Mouse (Mus musculus) heart, postnatal 0 days (tissue): Measurements from ENCODE around the gene Lama5. TPM values are rescaled to one million over a fixed set of nuclear protein-coding genes. Genes with fewer than 3 reads are reported as not detected.
"Not testable (repeated sequence)": the region's sequence is repeated elsewhere in the genome, so short reads cannot be mapped to it uniquely, and the experiment has no call there.

Source experiments
- ATAC-seq: fragments of 200-750 bp; cut with Nextera tagmentation; 2 replicates; pipeline ENCODE4 v1.8.0; 2017; ENCODE audit warnings: low read depth, moderate number of reproducible peaks, moderate library complexity; ENCODE audit not compliant: insufficient read depth
- DNase-seq: peaks from one replicate; pipeline ENCODE4 v3.0.0-alpha.2; 2016; ENCODE audit warnings: low spot score
- H3K27ac ChIP-seq: fragments of 300-500 bp; sonication (generic); 2 replicates; pipeline ENCODE4 v1.5.1; 2014; ENCODE audit warnings: low read depth, mild to moderate bottlenecking
- H3K27me3 ChIP-seq: fragments of 300-500 bp; sonication (generic); 2 replicates; pipeline ENCODE4 v1.6.1; 2014; ENCODE audit warnings: low read length, mixed read lengths; ENCODE audit not compliant: control insufficient read depth, insufficient read depth
- H3K36me3 ChIP-seq: fragments of 300-500 bp; sonication (generic); replicated peaks from 2 replicates; pipeline ENCODE4 v1.6.1; 2014; ENCODE audit warnings: low read length, mixed read lengths; ENCODE audit not compliant: control insufficient read depth, insufficient read depth
- H3K4me1 ChIP-seq: fragments of 300-500 bp; sonication (generic); 2 replicates; pipeline ENCODE4 v1.6.1; 2014; ENCODE audit warnings: antibody characterized with exemption; ENCODE audit not compliant: control insufficient read depth, insufficient read depth
- H3K4me2 ChIP-seq: fragments of 300-500 bp; sonication (generic); 2 replicates; pipeline ENCODE4 v1.6.1; 2014; ENCODE audit warnings: low read depth, mild to moderate bottlenecking, low read length, moderate library complexity
- H3K4me3 ChIP-seq: fragments of 300-500 bp; sonication (generic); 2 replicates; pipeline ENCODE4 v1.5.1; 2014; ENCODE audit warnings: low read depth, low read length
- H3K9ac ChIP-seq: fragments of 300-500 bp; sonication (generic); replicated peaks from 2 replicates; pipeline ENCODE4 v1.6.1; 2014; ENCODE audit warnings: low read depth, low read length, mixed read lengths
- H3K9me3 ChIP-seq: fragments of 300-500 bp; sonication (generic); replicated peaks from 2 replicates; pipeline ENCODE4 v1.6.1; 2016; ENCODE audit warnings: low read length; ENCODE audit not compliant: control insufficient read depth
- CTCF ChIP-seq: IDR thresholded peaks from 2 replicates; pipeline ENCODE4 v1.5.1; 2016; ENCODE audit warnings: antibody characterized with exemption, control low read depth, low read depth
- EP300 ChIP-seq: IDR thresholded peaks from 2 replicates; pipeline ENCODE4 v1.6.1; 2016; ENCODE audit warnings: antibody characterized with exemption, low read depth
- WGBS: fragments of 180-500 bp; shearing (Covaris S2); extraction: QIAGEN DNeasy Blood & Tissue Kit; methylation state at CpG from one replicate; pipeline ENCODE4 v1.1.7; 2014; 5-methylcytosine and 5-hydroxymethylcytosine counted together
- polyA plus RNA-seq: library from polyadenylated mRNA; unstranded; fragments of >200 nt; fragmentation: Nextera tagmentation; extraction: Ambion mirVana; gene quantifications from 2 replicates; pipeline ENCODE4 v1.2.1, GENCODE M21; 2015
- total RNA-seq: library from RNA; depleted of rRNA; stranded (reverse); fragments of >200 nt; gene quantifications from 2 replicates; pipeline ENCODE4 v1.2.3, GENCODE M21; 2014; ENCODE audit warnings: low replicate concordance

The Lama5 gene
- total and polyA plus RNA-seq, 2 experiments from 2014 or later, result 16.9 to 95.7 TPM

DNA sequence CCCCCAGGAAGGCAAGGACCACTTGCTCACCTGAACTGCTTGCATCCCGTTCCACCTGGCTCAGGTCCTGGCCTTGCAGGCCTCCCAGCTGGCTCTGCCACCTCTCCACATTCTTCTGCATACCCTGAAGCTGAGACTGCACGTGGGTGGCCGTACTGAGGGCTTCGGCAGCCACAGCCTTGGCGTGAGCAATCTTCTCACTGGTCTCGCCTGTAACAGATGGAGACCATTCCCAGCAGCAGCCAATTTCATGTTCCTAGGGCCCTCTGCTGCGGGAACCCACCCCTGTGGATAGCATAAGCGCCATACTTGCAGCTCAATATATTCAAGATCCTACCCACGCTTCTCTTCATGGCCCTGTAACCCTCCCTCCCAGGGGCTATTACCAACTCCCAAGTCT lies 44.1 kb downstream of the Lama5 start:
- H3K4me2 ChIP-seq, result no peak overlapping the region
- H3K36me3 ChIP-seq, result peaks cover 56% of the 10 kb centered on the region
- ATAC-seq (no peak), DNase-seq (no peak)
- H3K4me1 ChIP-seq, result no peaks in the 10 kb centered on the region
- TF ChIP-seq EP300 (no peak), CTCF (no peak)
- no peaks in the 10 kb centered on the region for H3K9me3 ChIP-seq
- 77% methylated on average over 9 of the region's 9 CpGs for WGBS
- no peak overlapping the region for H3K9ac ChIP-seq
- no peak overlapping the region for H3K4me3 ChIP-seq
- H3K27ac ChIP-seq, result no peak overlapping the region
- H3K27me3 ChIP-seq, result no peaks in the 10 kb centered on the region

GRCm38 (mm10) chr2:180175725-180176124 lies 49.9 kb downstream of the Lama5 start:
- Histone ChIP-seq H3K36me3 (peaks cover 66% of the 10 kb centered on the region), H3K4me3 (no peak overlapping the region), H3K9ac (no peak overlapping the region), H3K4me2 (no peak overlapping the region), H3K27ac (no peak overlapping the region), H3K9me3 (no peaks in the 10 kb centered on the region), H3K4me1 (peaks cover 19% of the 10 kb centered on the region), H3K27me3 (no peaks in the 10 kb centered on the region)
- ATAC-seq (no peak), DNase-seq (no peak)
- TF ChIP-seq CTCF (no peak), EP300 (no peak)
- WGBS, result 81% methylated on average over 7 of the region's 7 CpGs

DNA sequence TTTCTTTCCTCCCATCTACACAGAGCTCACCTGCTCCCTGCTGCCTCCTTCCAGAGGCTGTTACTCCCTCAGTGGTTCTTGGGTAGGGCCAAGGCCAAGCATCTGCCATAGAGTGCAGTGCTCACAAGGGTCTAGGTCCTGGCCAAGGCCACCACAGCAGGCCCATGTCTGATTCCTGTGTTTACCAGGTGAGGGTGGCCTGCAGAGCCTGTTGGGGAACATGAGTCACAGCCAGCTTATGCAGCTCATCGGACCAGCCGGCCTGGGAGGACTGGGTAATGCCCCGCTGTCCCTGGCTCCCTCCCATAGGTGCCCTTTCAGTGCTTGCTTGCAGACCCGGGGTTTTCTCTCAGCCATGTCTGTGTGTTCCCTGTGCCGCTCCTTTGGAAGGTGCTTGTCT lies 51.5 kb downstream of the Lama5 start:
- 91% methylated on average over 5 of the region's 5 CpGs for WGBS
- ATAC-seq, result no peak

GRCm38 (mm10) chr2:180173711-180174110 lies 51.9 kb downstream of the Lama5 start:
- 58% methylated on average over 8 of the region's 8 CpGs for WGBS
- H3K4me1 ChIP-seq, result peaks cover 22% of the 10 kb centered on the region
- H3K9me3 ChIP-seq, DNase-seq, H3K27ac ChIP-seq, H3K4me3 ChIP-seq, H3K9ac ChIP-seq, ATAC-seq, H3K27me3 ChIP-seq: not testable (repeated sequence)
- H3K4me2 ChIP-seq, result peak overlapping the region; percentile 81; the same call in 1 of the 2 replicates
- peaks cover 51% of the 10 kb centered on the region for H3K36me3 ChIP-seq

More for the DNA sequence above, 51.5 kb downstream of the Lama5 start:
- TF ChIP-seq EP300 (no peak), CTCF (no peak)
- no peak overlapping the region for H3K4me3 ChIP-seq
- H3K36me3 ChIP-seq, result peaks cover 55% of the 10 kb centered on the region
- H3K27ac ChIP-seq, result no peak overlapping the region
- no peak overlapping the region for H3K4me2 ChIP-seq
- no peak overlapping the region for H3K9ac ChIP-seq
- peaks cover 22% of the 10 kb centered on the region for H3K4me1 ChIP-seq
- no peak for DNase-seq
- no peaks in the 10 kb centered on the region for H3K27me3 ChIP-seq
- no peaks in the 10 kb centered on the region for H3K9me3 ChIP-seq

DNA sequence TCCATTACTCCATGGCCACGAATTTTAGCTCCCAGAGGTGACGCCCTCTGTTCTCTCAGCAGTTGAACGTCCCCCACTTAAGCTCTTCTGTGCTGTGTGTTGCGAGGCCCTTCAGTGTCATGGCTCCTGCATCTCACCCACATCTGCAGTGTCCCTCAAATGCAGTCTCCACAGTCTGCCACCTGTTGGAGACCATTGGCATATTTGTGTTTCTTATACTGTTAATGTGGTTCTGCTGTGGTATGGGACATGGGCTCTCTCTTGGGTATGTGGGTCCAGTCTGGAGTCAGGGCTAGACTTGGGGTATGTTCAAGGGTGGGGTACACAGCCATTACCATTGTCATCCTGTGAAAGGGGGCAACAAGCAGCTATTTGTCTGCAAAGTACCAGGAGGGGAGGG lies 52.5 kb downstream of the Lama5 start:
- H3K4me3 ChIP-seq, result no peak overlapping the region; the same call in 1 of the 2 replicates
- H3K9ac ChIP-seq, result 0 out of 2 replicates have a peak overlapping the region, but pooled peaks have one; percentile 96
- WGBS, result 58% methylated on average over 4 of the region's 4 CpGs
- H3K4me2 ChIP-seq, result peak overlapping the region; percentile 81
- H3K36me3 ChIP-seq, result peaks cover 45% of the 10 kb centered on the region
- ATAC-seq, result no peak
- H3K27ac ChIP-seq, result no peak overlapping the region
- TF ChIP-seq CTCF (peak; percentile 46), EP300 (no peak)
- DNase-seq, result no peak
- H3K9me3 ChIP-seq, result no peaks in the 10 kb centered on the region
- H3K27me3 ChIP-seq, result no peaks in the 10 kb centered on the region
- peaks cover 22% of the 10 kb centered on the region for H3K4me1 ChIP-seq

GRCm38 (mm10) chr2:180172152-180172551 lies 53.5 kb downstream of the Lama5 start:
- Histone ChIP-seq H3K9ac (peak overlapping the region; percentile 96), H3K36me3 (peaks cover 35% of the 10 kb centered on the region), H3K27me3 (no peaks in the 10 kb centered on the region), H3K4me1 (peaks cover 22% of the 10 kb centered on the region), H3K4me2 (peak overlapping the region; percentile 81), H3K27ac (peak overlapping the region; percentile 97), H3K4me3 (peak overlapping the region; percentile 89), H3K9me3 (no peaks in the 10 kb centered on the region)
- no peak for DNase-seq
- no peak for TF ChIP-seq EP300
- no peak for TF ChIP-seq CTCF
- WGBS, result 2% methylated on average over 8 of the region's 9 CpGs
- no peak for ATAC-seq
